Mouse (Mus musculus) embryo, embryonic 9.5 days (tissue): ENCODE measurements at regions not wholly inside any gene's neighbourhood (a gene's known extent, or its start where the extent isn't known, plus 50 kb on each side); places are given as distances from the start of the nearest gene placed in this dataset.

Source experiments
- DNase-seq: peaks from one replicate; pipeline ENCODE4 v3.0.0-alpha.2; 2017; ENCODE audit errors: extremely low spot score

- DNase-seq = no peak
Measured at GRCm38 (mm10) chr2:34111286-34111685, 223.5 kb upstream of the Mvb12b start.

- DNase-seq = no peak
Measured at GRCm38 (mm10) chr2:34110582-34110981, 222.8 kb upstream of the Mvb12b start.

GRCm38 (mm10) chr2:34107566-34108303 is 220.0 kb upstream of the Mvb12b start:
- DNase-seq = no peak

GRCm38 (mm10) chr2:34106837-34107565 is 219.3 kb upstream of the Mvb12b start:
- DNase-seq = no peak

GRCm38 (mm10) chr2:34106245-34106644 is 218.5 kb upstream of the Mvb12b start:
- DNase-seq = no peak

GRCm38 (mm10) chr2:34105271-34106051 is 217.7 kb upstream of the Mvb12b start:
- DNase-seq = no peak

GRCm38 (mm10) chr2:34098004-34098547 is 210.3 kb upstream of the Mvb12b start:
- DNase-seq = no peak

- DNase-seq = no peak
Measured at GRCm38 (mm10) chr2:34096561-34096960, 208.8 kb upstream of the Mvb12b start.

- no peak for DNase-seq
Measured at GRCm38 (mm10) chr2:34088832-34089231, 201.1 kb upstream of the Mvb12b start.

GRCm38 (mm10) chr2:34086130-34086529 is 198.4 kb upstream of the Mvb12b start:
- no peak for DNase-seq

GRCm38 (mm10) chr2:34084513-34084912 is 196.8 kb upstream of the Mvb12b start:
- DNase-seq = no peak

GRCm38 (mm10) chr2:34082486-34082885 is 194.7 kb upstream of the Mvb12b start:
- DNase-seq = no peak

- DNase-seq = no peak
Measured at GRCm38 (mm10) chr2:34080176-34080575, 192.4 kb upstream of the Mvb12b start.

GRCm38 (mm10) chr2:34079282-34079681 is 191.5 kb upstream of the Mvb12b start:
- no peak for DNase-seq

GRCm38 (mm10) chr2:34078875-34079262 is 191.1 kb upstream of the Mvb12b start:
- no peak for DNase-seq

GRCm38 (mm10) chr2:34078248-34078874 is 190.6 kb upstream of the Mvb12b start:
- no peak for DNase-seq

GRCm38 (mm10) chr2:34076346-34076745 is 188.6 kb upstream of the Mvb12b start:
- DNase-seq = no peak

- DNase-seq = no peak
Measured at GRCm38 (mm10) chr2:34074066-34074465, 186.3 kb upstream of the Mvb12b start.

GRCm38 (mm10) chr2:34065592-34065991 is 177.8 kb upstream of the Mvb12b start:
- no peak for DNase-seq

GRCm38 (mm10) chr2:34065090-34065489 is 177.3 kb upstream of the Mvb12b start:
- DNase-seq = peak; percentile 42

- no peak for DNase-seq
Measured at GRCm38 (mm10) chr2:34056552-34056951, 168.8 kb upstream of the Mvb12b start.

GRCm38 (mm10) chr2:34043064-34043463 is 155.3 kb upstream of the Mvb12b start:
- no peak for DNase-seq
